Mouse (Mus musculus): ENCODE measurements at regions not wholly inside any gene's neighbourhood (a gene's known extent, or its start where the extent isn't known, plus 50 kb on each side); places are given as distances from the start of the nearest gene placed in this dataset.
"Not testable (repeated sequence)": the region's sequence is repeated elsewhere in the genome, so short reads cannot be mapped to it uniquely, and the experiment has no call there.

- WGBS, result 11% methylated on average over 1 of the region's 1 CpGs
- not testable (repeated sequence) for ATAC-seq (ENCODE audit: low FRiP score, low TSS enrichment); H3K27ac ChIP-seq (replicated peaks; ENCODE audit: low read depth, low read length); H3K4me1 ChIP-seq (ENCODE audit: control insufficient read depth, insufficient read depth, low read length); H3K36me3 ChIP-seq (ENCODE audit: control insufficient read depth, insufficient read depth, low read length); DNase-seq; H3K27me3 ChIP-seq (ENCODE audit: control insufficient read depth, insufficient read depth, low read length); H3K9ac ChIP-seq (replicated peaks; ENCODE audit: low read length); H3K4me3 ChIP-seq (replicated peaks; ENCODE audit: low read depth, low read length); H3K4me2 ChIP-seq (ENCODE audit: low read length); H3K9me3 ChIP-seq (ENCODE audit: control insufficient read depth, low read length)
These were observed 790.7 kb downstream of the Prdm13 start for GRCm38 (mm10) chr4:20895081-20895480.

- Histone ChIP-seq H3K4me3 (replicated peaks; ENCODE audit: low read depth, low read length) (no peak overlapping the region), H3K9me3 (ENCODE audit: control insufficient read depth, low read length) (no peaks in the 10 kb centered on the region), H3K27me3 (ENCODE audit: control insufficient read depth, insufficient read depth, low read length) (no peaks in the 10 kb centered on the region), H3K36me3 (ENCODE audit: control insufficient read depth, insufficient read depth, low read length) (no peaks in the 10 kb centered on the region), H3K27ac (replicated peaks; ENCODE audit: low read depth, low read length) (no peak overlapping the region), H3K9ac (replicated peaks; ENCODE audit: low read length) (no peak overlapping the region), H3K4me1 (ENCODE audit: control insufficient read depth, insufficient read depth, low read length) (no peaks in the 10 kb centered on the region), H3K4me2 (ENCODE audit: low read length) (no peak overlapping the region)
- ATAC-seq (ENCODE audit: low FRiP score, low TSS enrichment) (no peak), DNase-seq (peak; percentile 46)
- WGBS, result 71% methylated on average over 1 of the region's 1 CpGs
These were observed 791.9 kb downstream of the Prdm13 start for GRCm38 (mm10) chr4:20893872-20894271.

- no peaks in the 10 kb centered on the region for H3K36me3 ChIP-seq (ENCODE audit: control insufficient read depth, insufficient read depth, low read length)
- no peaks in the 10 kb centered on the region for H3K4me1 ChIP-seq (ENCODE audit: control insufficient read depth, insufficient read depth, low read length)
- 95% methylated on average over 15 of the region's 15 CpGs for WGBS
- ATAC-seq (ENCODE audit: low FRiP score, low TSS enrichment) (no peak), DNase-seq (no peak)
- no peak overlapping the region for H3K27ac ChIP-seq (replicated peaks; ENCODE audit: low read depth, low read length)
- H3K9me3 ChIP-seq (ENCODE audit: control insufficient read depth, low read length), result no peaks in the 10 kb centered on the region
- H3K27me3 ChIP-seq (ENCODE audit: control insufficient read depth, insufficient read depth, low read length), result no peaks in the 10 kb centered on the region
- no peak overlapping the region for H3K4me3 ChIP-seq (replicated peaks; ENCODE audit: low read depth, low read length)
- H3K4me2 ChIP-seq (ENCODE audit: low read length), result no peak overlapping the region
- H3K9ac ChIP-seq (replicated peaks; ENCODE audit: low read length), result no peak overlapping the region
These were observed 824.9 kb downstream of the Prdm13 start for GRCm38 (mm10) chr4:20860696-20861428.

GRCm38 (mm10) chr4:20860066-20860465 lies 825.7 kb downstream of the Prdm13 start:
- not testable (repeated sequence) for H3K9me3 ChIP-seq (ENCODE audit: control insufficient read depth, low read length); DNase-seq; H3K9ac ChIP-seq (replicated peaks; ENCODE audit: low read length); H3K27me3 ChIP-seq (ENCODE audit: control insufficient read depth, insufficient read depth, low read length); H3K36me3 ChIP-seq (ENCODE audit: control insufficient read depth, insufficient read depth, low read length); H3K4me3 ChIP-seq (replicated peaks; ENCODE audit: low read depth, low read length); ATAC-seq (ENCODE audit: low FRiP score, low TSS enrichment); H3K27ac ChIP-seq (replicated peaks; ENCODE audit: low read depth, low read length); H3K4me1 ChIP-seq (ENCODE audit: control insufficient read depth, insufficient read depth, low read length); H3K4me2 ChIP-seq (ENCODE audit: low read length)
- WGBS, result 87% methylated on average over 8 of the region's 8 CpGs

- no peak for ATAC-seq (ENCODE audit: low FRiP score, low TSS enrichment)
These were observed 837.3 kb downstream of the Prdm13 start for GRCm38 (mm10) chr4:20848424-20848823.

GRCm38 (mm10) chr4:20844570-20844969 lies 841.2 kb downstream of the Prdm13 start:
- ATAC-seq (ENCODE audit: low FRiP score, low TSS enrichment) (no peak), DNase-seq (no peak)
- WGBS, result 66% methylated on average over 3 of the region's 3 CpGs
- Histone ChIP-seq H3K9ac (replicated peaks; ENCODE audit: low read length) (no peak overlapping the region), H3K27me3 (ENCODE audit: control insufficient read depth, insufficient read depth, low read length) (no peaks in the 10 kb centered on the region), H3K4me2 (ENCODE audit: low read length) (no peak overlapping the region), H3K4me3 (replicated peaks; ENCODE audit: low read depth, low read length) (no peak overlapping the region), H3K36me3 (ENCODE audit: control insufficient read depth, insufficient read depth, low read length) (no peaks in the 10 kb centered on the region), H3K4me1 (ENCODE audit: control insufficient read depth, insufficient read depth, low read length) (no peaks in the 10 kb centered on the region), H3K27ac (replicated peaks; ENCODE audit: low read depth, low read length) (no peak overlapping the region), H3K9me3 (ENCODE audit: control insufficient read depth, low read length) (no peaks in the 10 kb centered on the region)

More at GRCm38 (mm10) chr4:20848424-20848823, 837.3 kb downstream of the Prdm13 start:
- 77% methylated on average over 2 of the region's 2 CpGs for WGBS
- H3K36me3 ChIP-seq (ENCODE audit: control insufficient read depth, insufficient read depth, low read length), result no peaks in the 10 kb centered on the region
- no peak overlapping the region for H3K27ac ChIP-seq (replicated peaks; ENCODE audit: low read depth, low read length)
- H3K9me3 ChIP-seq (ENCODE audit: control insufficient read depth, low read length), result no peaks in the 10 kb centered on the region
- no peaks in the 10 kb centered on the region for H3K27me3 ChIP-seq (ENCODE audit: control insufficient read depth, insufficient read depth, low read length)
- no peak overlapping the region for H3K4me2 ChIP-seq (ENCODE audit: low read length)
- no peak overlapping the region for H3K9ac ChIP-seq (replicated peaks; ENCODE audit: low read length)
- no peak for DNase-seq
- no peak overlapping the region for H3K4me3 ChIP-seq (replicated peaks; ENCODE audit: low read depth, low read length)
- no peaks in the 10 kb centered on the region for H3K4me1 ChIP-seq (ENCODE audit: control insufficient read depth, insufficient read depth, low read length)
